Mouse (Mus musculus): ENCODE measurements around the gene Gtf3c3. TPM values are rescaled to one million over a fixed set of nuclear protein-coding genes. Genes with fewer than 3 reads are reported as not detected.

Gene Gtf3c3
- total RNA-seq, 2 experiments from 2014 or later = 18.3 to 28.4 TPM

Other genes starting within 250 kb of the Gtf3c3 start
- 10 to 100 TPM in 1 of 2 experiments, 1 to 10 TPM in 1; 8.9 to 13.0 TPM for gene Hecw2, start 243.8 kb downstream of the Gtf3c3 start, total RNA-seq (2021)
- under 1 TPM; 0.15 to 0.55 TPM for gene Ccdc150, start 188.3 kb downstream of the Gtf3c3 start, total RNA-seq (2021)
- 1 to 10 TPM; 7.2 to 9.1 TPM for gene Pgap1, start 118.7 kb upstream of the Gtf3c3 start, total RNA-seq (2021)

All from adrenal gland, postnatal 10 days (tissue).